Mouse (Mus musculus) right cerebral cortex, adult 2 months (tissue): ENCODE measurements around the gene Rnf207.

Experiments
- DNase-seq, 2 experiments: peaks; one replicate each; pipeline ENCODE4 v3.0.0; 2021 to 2022; ENCODE audit warnings: low spot score in 2 of 2

Gene Rnf207

DNA sequence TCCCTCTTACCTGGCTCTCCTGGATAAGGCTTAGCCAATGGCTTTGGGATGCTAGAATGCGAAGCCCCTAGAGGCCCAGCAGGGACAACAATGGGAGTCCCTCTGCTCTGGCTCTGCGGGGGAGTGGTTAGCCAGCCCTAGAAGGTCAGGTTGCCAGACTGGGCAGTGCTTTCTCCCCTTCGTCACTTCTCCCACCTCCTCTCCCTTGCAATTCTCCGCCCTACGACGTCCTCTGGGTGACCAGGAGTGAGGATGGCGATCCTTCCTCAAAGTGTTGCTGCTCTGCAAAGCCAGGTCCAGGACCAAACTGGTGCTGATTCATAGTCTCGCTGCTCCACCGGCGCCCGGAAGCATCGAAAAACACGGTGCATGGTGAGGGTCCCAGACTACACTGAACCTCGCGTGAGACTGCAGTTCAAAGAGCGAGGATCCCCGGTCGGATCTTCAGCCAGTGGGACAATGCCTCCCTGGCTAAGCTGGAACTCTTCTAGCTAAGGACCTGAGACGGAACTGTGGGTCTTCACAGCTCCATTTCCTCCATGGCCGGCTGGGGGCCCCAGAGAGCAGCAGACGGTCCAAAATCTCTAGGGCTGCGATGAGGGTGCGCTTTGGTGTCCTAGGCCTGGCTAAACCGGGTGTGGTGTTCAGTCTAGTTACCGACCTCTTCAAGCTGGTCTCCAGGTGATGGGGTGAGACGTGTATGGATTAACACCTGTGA is at the start of gene Rnf207:
Rnf207 (minus strand) TSS at position 477 of the 718 bp plus-strand sequence.
- peak; percentile 57 to 68 for DNase-seq

DNA sequence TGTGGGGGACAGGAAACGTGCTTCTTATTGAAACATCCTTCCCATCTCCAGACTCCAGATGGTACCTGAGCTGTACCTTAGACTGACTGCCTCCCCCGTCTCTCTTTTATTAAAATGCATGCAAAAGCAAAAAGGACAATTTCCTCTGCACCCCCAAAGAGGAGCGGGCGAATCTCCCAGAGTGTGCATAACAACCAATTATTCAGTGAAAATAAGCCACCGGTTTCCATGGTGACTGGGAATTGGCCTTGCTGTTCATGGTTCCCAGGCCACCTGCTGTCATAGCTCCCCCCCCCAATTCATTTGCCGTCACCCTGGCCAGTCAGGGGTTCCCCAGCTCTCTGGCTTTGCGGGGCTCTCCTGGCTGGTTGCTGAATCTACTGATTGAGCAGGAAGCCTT is 46.4 kb upstream of the Rnf207 start:
- no peak for DNase-seq

DNA sequence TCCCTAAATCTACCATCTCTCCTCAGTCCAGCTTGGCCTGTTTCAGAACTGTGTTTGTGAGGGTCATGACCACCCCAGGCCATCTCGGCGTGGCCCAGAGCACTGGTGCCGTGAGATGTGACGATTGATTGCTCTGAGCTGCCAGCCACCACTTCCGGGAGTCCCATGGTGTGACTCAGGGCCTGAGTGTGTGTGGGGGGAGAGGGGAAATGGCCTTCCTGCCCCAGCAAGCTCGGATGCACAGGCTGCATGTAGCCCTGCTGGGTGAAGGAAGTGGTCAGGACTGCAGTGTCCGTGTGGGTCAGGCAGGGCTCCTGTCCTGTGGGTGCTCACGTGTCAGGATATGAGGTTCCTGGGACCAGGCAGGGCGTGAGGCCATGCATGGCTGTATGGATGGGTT is 43.4 kb upstream of the Rnf207 start:
- DNase-seq, result no peak

DNA sequence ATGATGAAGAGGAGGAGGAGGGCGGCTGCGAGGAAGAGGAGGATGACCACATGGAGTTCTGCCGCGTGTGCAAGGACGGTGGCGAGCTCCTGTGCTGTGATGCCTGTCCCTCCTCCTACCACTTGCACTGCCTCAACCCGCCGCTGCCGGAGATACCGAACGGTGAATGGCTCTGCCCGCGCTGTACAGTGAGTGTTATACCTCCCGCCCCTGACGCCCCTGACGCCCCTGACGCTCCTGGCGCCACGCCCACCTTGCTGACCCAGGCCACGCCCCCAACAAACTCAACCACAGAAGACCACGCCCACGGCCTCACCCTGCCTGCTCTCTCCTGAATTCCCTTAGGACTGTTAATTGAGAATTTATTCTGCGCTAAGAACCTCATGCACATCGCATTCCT is 42.1 kb upstream of the Rnf207 start:
- no peak for DNase-seq

DNA sequence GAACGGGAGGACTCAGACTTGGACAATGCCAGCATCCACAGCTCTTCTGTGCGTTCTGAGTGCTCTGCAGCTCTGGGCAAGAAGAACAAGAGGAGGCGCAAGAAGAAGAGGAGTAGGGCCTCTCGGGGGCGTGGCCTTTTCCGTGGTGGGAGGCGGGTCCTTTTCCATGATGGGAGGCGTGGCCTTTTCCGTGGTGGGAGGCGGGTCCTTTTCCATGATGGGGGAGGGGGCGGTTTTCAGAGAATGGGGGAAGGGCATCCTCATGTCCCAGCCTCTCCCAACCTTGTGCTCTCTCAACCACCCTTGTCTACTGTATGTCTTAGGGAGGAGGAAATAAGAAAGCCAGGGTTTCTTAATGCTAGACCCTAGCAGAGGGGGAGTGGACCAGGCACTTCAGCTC is 40.9 kb upstream of the Rnf207 start:
- no peak for DNase-seq

DNA sequence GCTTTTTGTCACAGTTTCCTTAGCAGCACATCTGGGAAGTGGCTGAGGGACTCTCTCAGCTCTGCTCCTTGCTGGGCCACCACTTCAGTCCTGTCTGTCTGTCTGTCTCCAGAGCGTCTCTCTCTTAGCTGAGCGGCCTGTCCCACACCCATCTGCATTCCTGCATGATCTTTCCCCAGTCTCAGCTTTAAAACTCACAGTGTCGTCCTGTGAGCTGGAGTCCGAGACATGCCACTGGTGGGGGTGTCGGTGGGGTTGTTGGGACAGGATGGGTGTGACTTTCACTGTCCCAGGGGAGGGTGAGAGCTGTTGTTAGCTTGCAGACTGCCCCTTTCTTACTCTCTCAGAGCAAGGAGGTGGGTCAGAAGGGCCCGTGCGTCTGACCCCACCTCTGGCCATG is 36.9 kb upstream of the Rnf207 start:
- DNase-seq, result no peak

DNA sequence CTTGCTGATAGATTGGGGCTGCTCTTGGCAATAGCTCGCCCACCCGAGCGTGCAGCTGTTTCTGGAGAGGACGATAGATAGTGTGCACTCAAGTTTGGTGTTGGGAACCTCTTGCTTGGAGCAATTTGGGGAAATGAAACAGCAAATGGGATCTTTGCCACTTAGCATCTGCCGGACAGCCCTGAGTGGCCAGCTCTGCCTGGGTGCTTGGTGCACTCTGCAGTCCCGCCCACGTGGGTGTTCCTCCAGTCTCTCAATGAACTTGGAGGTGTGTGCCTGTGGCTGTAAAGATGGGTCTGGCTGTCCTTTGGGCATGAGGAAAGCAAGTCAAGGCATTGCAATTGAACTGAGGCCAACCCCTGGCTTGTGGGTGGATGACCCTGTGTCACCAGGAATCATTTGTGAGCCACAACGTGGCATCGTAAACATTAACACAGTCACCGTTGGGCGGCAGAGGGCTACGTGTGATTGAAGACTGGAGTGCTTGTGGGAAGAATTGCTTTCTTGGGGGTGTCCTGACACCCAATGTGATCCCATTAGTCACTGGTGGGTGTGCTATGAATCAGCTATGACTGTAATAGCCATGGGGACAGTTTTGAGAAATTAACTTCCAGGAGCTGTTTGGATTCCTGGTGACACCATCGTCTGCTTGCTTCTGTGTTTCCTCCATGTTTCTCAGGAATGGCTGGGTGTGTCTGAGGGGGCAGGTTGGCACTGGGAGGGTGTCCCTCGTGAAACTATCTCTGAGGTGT is 35.3 kb upstream of the Rnf207 start:
- no peak for DNase-seq

DNA sequence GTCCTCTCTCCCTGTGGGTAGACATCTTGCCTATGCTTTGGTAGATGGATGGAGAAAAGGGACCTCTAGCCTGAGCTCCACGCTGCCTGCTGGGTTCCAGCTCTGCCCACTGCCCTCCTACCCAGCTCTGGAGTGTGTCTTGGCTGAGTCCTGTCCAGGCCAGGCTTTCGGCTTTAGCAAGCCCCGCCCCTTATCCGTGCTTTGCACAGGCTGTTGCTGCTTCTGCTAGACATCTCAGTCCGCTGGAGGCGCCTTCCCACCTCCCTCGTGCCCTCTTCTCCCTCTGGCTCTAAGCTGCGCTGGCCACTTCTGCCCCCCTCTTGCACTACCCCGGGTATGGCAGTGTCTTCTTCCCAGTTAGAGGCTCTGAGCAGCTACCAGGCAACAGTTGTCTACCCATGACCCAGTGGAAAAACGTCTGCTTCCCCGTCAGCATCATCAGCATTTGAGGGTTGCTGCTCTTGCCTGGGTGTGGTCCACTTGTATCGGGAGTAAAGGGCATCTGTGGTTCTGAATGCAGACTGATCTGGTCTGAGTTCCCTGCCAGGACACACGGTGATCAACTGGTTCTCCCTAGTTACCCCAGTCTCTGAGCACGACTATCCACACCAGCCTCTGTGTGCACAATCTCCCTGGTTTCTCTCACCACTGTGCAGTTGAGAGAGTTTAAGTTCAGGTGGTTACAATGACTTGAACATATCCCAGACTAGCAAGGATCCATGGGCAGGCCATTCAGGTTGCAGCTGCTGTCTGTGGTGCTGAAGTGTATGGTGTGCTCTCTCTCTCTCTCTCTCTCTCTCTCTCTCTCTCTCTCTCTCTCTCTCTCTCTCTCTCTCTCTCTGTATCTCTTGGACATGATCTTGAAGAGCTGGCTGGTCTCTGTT is 32.9 kb upstream of the Rnf207 start:
- DNase-seq, result no peak

DNA sequence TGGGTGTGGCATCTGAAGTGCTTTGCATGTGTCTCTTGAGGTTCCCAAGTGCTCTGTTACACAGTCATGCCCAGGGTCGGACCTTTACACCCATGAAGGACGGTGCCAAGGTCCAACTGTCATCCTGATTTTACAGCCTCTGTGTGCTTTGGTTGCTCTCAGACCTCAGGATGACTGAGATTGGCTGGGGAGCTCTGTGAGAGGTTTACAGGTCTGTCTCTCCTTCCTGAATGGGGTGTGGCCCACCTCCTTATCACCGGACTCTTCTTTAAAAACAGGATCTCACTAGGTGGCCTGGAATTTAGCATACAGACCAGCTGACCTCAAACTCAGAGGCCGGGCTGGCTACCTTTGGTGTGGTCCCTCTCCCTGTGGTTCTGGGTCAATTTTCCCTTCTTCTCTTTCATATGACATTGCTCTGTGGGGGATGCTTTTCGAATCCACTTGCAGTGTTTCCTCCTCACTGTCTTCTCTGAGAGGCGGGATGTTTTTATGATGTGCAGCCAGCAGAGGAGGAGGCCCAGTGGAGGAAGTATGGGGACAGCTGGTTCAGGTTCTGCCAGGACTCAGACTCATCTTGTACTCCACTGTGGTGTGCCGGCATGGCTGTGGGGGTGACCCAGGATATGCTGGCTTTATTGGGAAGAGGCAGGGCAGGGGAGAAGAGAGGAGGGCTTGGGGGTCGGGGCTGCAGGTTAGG is 32.1 kb upstream of the Rnf207 start:
- DNase-seq, result peak; percentile 46 to 56

DNA sequence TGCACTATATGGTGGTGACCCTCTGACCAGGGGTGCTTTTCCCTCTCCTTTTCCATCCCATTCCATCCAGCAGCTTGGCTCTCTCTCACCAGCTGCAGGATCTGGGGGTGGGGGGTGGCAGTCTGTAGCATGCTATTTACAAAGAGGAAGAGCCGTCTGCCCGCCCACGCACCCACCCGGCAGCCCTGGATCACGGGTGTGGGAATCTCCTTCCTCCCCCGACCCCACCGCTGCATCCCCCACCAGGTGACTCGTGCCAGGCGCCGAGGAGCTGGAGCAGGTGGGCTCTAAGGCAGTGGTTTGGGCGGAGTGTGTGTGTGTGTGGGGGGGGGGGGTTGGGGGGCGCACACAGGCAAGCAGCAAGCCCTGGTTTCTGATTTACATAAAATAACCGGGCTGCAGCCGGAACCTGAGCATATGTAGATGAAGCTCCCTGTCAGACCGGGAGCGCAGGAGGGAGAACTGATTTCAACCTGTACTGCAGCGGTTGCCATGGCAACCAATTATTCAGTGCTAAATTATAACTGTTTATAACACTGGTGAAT is 31.1 kb upstream of the Rnf207 start:
- peak; percentile 82 for DNase-seq

DNA sequence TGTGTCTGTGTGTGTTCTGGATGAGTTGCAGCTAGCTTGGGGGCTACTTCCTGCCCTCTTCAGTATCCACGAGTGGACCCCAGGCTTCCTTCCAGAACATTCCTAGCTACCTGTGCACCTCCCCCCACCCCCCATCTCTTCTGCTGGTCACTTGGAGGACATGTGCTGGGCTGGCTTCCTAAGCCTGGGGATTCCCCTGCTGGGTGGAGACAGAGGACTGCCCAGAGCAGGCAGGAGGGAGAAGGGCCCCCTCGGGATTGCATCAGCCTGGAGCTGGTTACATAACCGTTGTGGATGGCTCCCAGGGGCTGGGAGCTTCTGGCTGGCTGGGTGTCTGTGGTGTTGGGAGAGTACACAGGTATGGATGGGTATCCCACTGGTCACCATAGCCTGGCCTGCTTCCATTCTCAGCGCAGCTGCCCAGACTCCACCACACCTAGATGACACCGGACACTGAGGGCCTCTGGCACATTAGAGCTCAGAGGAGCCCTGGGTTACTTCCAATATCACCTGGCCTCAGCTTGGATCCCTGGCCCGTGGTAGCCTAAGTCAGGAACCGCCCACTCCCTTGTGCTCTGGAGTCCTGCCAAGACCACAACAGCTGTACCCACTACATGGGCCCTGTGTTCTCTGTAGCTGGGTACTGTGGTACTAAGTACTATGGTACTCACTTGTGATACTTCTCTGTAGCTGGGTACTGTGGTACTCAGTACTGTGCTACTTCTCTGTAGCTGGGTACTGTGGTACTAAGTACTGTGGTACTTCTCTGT is 26.5 kb upstream of the Rnf207 start:
- peak; percentile 62 to 64 for DNase-seq

DNA sequence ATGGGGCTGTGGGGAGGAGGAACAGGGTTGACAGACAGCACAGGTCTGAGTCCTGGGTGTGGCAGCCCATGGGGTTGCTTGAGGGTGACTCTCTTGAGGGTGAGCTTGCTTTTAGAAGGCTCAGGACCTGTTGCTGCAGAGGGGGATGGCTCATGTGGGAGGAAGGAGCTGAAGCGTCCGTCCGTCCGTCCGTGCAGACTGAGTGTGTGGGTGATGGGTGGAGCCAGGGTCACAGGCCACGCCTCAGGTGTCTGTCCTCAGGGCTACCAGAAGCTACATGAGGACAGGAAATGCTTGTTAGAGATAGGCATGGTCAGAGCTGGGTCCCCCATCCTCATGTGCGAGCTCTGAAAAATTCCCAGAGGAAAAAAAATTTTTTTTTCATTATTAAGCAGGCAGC is 25.9 kb upstream of the Rnf207 start:
- no peak for DNase-seq

DNA sequence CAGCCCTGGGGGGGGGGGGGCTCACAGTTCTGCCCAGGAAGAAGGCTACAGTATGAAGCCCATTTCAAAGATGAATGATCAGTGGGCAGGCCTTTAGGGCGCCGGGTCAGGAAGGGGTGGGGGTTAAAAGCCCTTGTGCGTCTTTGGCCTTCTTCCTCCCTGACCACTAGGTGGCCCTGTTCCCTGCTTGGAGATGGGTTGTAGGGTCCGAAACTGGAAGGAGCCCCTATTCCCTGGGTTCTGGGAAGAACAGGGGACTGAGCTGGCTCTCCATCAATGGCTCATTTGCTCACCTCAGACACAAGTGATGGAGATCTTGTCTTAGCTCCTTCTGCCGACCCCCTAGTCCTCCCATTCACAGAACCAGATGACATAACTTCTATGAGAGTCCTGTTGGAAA is 24.5 kb upstream of the Rnf207 start:
- no peak for DNase-seq

DNA sequence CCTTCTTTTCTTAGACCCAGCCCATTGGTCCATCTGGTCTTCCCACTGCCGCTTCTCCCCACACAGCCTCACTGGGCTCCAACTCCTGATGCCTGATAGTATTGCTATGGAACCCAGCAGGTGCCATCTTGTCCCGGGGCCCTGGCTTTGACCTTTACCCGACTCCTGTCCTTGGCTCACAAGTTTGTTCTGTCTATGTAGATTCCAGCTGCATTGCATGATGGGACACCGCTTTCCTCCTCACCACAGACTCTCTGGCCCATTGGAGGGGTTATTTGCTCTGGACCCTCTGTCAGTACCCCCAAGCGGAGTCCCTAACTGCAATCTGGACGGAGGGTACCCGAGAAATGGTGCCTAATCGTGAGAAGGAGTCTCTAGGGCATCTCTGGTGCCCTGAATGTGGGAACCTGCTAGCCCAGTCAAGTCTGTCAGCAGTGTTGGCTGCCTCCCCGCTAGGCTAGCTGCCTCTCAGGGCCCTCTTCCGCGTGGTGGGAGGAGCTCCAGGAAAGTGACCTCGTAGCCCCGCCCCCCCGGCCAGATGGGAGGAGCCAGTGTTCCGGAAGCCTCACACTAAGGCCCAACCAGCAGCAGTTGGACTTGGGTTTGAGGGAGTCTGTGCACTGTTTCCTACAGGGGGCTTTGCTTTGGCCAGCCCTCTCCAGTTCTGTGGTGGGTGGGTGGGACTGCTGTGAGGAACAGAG is 21.9 kb upstream of the Rnf207 start:
- DNase-seq, result no peak

DNA sequence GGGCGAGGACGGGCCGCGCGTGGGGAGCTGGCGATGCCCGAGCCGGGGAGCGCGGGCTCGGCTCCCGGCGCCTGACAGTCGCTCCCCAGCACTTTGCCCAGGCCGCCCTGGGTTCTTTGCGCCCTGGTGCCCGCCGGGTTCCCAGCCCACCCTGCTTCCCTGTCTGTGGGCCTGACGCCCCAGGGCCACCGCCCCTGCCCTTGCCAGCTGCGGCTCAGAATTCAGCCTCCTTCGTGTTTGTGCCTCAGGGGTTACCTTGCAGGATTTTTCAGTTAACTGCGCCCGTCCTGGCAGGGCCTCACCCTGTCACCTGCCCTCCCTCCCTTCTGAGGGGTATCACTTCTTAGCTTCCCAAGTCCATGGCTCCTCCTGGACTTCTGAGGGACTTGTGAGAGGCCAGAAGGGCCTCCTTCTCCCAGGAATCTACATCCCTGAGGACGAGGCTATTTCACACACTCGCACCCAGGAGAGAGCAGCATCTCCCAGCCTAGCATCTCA is 20.5 kb upstream of the Rnf207 start:
- no peak for DNase-seq

DNA sequence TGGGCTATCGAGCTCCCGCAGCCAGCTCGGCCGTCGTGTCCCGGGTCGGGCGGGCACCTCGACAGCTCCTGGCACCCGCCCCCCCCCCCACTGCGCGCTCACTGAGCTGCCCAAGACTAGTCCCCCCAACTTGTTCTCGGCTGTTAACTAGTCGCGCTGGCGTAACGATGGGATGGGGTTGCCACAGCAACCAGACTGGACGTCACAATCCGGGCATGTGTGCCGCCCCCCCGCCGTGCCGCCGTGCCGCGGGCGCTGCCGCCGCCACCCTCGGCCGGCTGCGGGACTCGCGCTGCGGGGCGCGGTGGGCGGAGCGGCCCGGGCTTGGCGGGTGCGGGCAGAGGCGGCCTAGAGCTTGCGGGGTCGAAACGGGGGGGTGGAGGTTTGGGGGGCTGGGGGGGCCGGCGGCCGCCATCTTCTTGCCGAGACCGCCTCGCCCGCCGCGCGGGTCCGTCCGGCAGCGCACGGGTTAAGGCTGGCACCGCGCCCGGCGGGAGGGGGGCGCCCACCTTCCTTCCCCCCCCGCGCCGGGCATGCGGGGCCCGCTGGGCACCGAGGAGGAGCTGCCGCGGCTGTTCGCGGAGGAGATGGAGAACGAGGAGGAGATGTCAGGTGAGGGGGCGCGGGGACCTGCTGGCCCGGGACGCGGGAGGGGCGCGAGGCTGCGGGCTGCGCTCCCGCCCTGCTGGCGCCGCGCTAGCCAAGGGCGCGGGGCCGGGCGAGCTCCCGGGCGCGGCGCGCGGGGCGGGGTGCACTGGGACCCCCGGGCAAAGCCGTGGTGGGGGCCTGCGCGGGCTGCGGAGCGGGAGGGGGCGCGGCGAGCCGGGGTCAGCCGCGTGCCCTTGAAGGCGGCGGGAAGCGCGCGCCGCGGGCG is 19.9 kb upstream of the Rnf207 start, which contains the start of gene Chd5:
Chd5 (plus strand) TSS at position 233 of the 874 bp plus-strand sequence.
- peak; percentile 74 to 76 for DNase-seq

DNA sequence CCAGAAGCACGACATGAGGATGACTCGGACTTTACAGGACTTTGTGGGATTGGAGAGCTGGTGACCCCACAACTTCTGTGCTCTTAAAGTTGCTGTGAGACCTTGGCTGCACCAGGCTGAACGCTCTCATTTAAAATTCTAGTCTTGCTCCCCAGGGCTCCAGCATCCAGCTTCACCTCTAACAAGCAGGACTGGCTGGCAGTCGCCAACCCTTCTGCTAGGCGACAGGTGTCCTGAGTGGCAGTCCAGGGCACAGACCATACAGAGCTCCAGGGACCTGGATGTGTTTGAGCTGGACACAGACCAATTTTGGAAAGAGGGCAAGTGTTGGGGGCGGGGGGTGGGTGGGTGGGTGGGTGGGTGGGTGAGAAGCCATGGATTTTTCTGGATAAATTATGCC is 19.0 kb upstream of the Rnf207 start:
- no peak for DNase-seq

DNA sequence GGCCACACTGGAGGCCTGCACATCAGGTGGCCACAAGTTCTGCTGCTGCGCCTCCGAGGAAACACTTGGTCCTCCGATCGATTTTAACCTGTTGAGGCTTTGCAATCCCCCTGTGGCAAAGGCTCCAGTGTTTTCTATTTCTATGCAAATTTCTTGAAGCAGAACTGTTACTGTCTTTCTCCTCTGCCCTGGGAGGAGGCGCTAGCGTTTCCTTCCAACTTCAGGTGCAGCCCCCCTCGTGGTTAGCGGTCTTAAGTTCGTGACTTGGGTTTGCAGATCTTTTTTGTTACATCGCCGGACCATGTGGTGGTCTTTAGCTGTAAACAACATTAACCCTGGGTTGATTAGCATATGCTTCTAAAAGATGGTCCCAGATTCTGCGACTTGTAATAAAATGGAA is 14.8 kb upstream of the Rnf207 start:
- no peak for DNase-seq

DNA sequence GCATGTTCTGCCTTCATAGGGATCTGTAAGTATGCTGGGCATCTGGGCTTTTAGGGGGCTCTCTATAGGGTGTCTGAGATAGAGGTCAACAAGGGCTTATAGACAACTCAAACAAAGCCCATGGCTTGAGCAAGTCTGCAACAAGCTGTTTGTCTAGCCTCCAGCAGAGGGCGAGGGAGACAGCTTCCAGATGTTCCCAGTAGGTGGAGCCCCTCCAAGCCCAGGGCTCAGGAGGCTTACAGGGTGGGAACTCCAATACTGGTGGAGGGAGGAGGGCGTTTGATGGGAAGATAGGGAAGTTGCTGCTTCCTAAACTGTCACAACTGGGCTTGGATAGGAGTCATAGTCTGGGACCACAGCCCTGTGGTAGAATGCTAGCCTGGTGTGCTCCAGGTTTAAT is 14.2 kb upstream of the Rnf207 start:
- DNase-seq, result peak in 1 of 2 experiments; percentile 81
